Mouse (Mus musculus): ENCODE data around the gene Prn.

GRCm38 (mm10) chr2:131866676-131867075 lies 43.1 kb upstream of the Prn start:
- TF ChIP-seq POLR2A (IDR thresholded peaks at IDR 0.05; ENCODE audit: extremely low read depth, insufficient read depth, low read length) (no peak), CTCF (IDR thresholded peaks at IDR 0.05; ENCODE audit: extremely low read depth, insufficient read depth, low read length) (no peak)
